Mouse (Mus musculus) Patski (cell line): ENCODE results near the gene AU040320. TPM values are rescaled to one million over a fixed set of nuclear protein-coding genes. Genes with fewer than 3 reads are reported as not detected.

Experiments used
- ATAC-seq: fragments of 100-300 bp; one replicate; pipeline ENCODE4 v1.8.0; 2021
- CTCF ChIA-PET: fragments of 350-600 bp; sonication (Branson Sonifier 250); formaldehyde crosslinking; loops from one replicate; lab custom pipeline; 2022; ENCODE audit warnings: inconsistent platforms; lab: Charles Lee
- POLR2A ChIA-PET: fragments of 350-600 bp; sonication (Branson Sonifier 250); formaldehyde crosslinking; loops from one replicate; lab custom pipeline; 2022; ENCODE audit warnings: antibody characterized with exemption, inconsistent platforms; lab: Charles Lee
- DNase-seq: peaks from one replicate; pipeline ENCODE4 v3.0.0-alpha.2; 2011; ENCODE audit warnings: low read depth, low spot score
- H3K27me3 ChIP-seq: fragments of 371-371 bp; one replicate; pipeline ENCODE4 v1.5.1; 2021
- CTCF ChIP-seq: fragments of 100-300 bp; IDR thresholded peaks from one replicate; pipeline ENCODE4 v1.5.1; 2021
- in situ Hi-C: fragments of 300-500 bp; cut with MboI; formaldehyde crosslinking; loops from 3 replicates; pipeline ENCODE4 v1.11.1; 2018; ENCODE audit warnings: low pct_unique_long_range_greater_than_20kb, mixed read lengths
- polyA plus RNA-seq: library from polyadenylated mRNA; unstranded; gene quantifications from one replicate; pipeline ENCODE4 v1.2.3, GENCODE M21; 2021

The AU040320 gene
- polyA plus RNA-seq, 1 experiment from 2014 or later = 45.6 TPM

DNA sequence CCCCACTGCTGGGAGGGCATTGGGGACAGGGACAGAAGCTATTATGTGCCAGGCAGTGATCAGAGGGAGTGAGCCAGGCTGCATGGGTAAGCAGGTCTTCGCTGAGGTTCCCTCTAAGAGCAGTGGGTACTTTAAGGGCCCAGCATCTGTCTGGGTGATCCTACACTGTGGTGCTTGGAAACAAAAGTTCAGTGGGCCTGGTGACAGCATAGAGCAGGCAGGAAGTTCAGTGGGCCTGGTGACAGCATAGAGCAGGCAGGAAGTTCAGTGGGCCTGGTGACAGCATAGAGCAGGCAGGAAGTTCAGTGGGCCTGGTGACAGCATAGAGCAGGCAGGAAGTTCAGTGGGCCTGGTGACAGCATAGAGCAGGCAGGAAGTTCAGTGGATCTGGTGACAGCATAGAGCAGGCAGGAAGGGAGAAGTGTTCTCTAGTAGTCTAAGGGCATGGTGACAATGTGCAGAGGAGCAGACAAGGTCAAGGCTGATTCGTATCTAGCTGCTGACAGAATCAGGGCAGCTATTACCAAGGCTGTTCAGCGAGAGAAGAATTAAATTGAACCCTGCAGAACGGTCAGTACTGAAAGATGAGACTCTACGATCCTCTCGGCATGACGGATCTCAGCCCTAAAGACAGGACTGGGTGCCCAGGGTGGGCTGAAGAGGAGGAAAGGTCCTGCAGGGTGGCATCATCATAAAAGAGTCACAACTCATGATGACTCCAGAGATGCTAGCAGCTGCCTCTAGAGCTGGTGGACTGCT, 96.9 kb downstream of the AU040320 start:
- ChIA-PET POLR2A (no interaction called here), CTCF (no interaction called here)
- in situ Hi-C loops = no loop called here
- DNase-seq (no peak), ATAC-seq (no peak)
- no peaks in the 10 kb centered on the region for H3K27me3 ChIP-seq
- no peak for TF ChIP-seq CTCF

- CTCF ChIA-PET = no interaction called here
- ATAC-seq (no peak), DNase-seq (no peak)
- H3K27me3 ChIP-seq = no peaks in the 10 kb centered on the region
- TF ChIP-seq CTCF = no peak
- POLR2A ChIA-PET = no interaction called here
- in situ Hi-C loops = no loop called here
Observed at GRCm38 (mm10) chr4:126850778-126851080, 97.4 kb downstream of the AU040320 start.

- TF ChIP-seq CTCF = no peak
- no peaks in the 10 kb centered on the region for H3K27me3 ChIP-seq
- CTCF ChIA-PET = no interaction called here
- ATAC-seq (no peak), DNase-seq (no peak)
- POLR2A ChIA-PET = no interaction called here
- in situ Hi-C loops = no loop called here
Observed at GRCm38 (mm10) chr4:126852971-126853370, 99.6 kb downstream of the AU040320 start.

GRCm38 (mm10) chr4:126860268-126860986, 107.1 kb downstream of the AU040320 start:
- no peaks in the 10 kb centered on the region for H3K27me3 ChIP-seq
- TF ChIP-seq CTCF = no peak
- DNase-seq (no peak), ATAC-seq (no peak)
- CTCF ChIA-PET = no interaction called here
- in situ Hi-C loops = no loop called here
- POLR2A ChIA-PET = no interaction called here

DNA sequence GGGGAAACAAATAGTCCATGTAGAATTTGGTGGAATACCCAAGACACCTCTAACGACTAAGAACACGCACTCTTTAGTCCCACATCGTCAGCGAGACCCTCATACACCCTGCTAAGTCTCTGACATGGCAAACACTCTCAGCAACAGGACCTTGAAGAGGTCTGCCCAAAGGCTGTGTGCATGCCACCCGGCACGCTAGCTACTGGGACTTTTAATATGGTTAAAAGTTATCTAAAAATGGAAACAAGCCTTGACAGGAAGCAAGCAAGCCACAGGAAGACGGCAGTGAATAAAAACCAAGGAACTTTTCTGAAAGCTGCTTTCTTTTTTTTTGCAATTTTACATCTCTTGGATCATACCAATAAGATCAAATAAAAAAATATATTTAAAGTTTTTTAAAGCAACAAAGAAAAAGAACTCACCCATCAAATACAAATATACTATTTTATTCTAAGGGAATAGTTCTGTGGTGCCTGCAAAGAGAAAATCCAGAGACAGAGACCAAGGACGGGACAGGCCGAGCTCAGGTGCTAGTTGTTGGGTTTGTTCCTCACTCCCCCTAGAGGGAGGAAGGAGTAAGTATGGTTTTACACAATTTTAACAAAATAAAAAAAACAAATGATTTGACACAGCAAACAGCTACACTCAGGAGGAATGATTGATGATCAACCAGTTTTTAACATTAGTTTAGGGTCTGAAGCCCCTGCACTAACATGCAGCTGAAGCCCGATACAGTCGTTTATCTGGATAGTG, 108.3 kb downstream of the AU040320 start:
- no peak for TF ChIP-seq CTCF
- no peak for ATAC-seq
- DNase-seq = no peak
- ChIA-PET CTCF (interaction anchor here (1.3 to 3.0 kb wide), 5 partner anchors 8 to 262 kb away, joined by 3 to 15 read pairs (median 5); no protein-coding TSS in a partner anchor), POLR2A (interaction anchor here (0.6 kb wide), 1 partner anchor 16 kb away, joined by 3 read pairs; no protein-coding TSS in a partner anchor)
- in situ Hi-C loops = no loop called here
- no peaks in the 10 kb centered on the region for H3K27me3 ChIP-seq

GRCm38 (mm10) chr4:126868699-126869098, 115.4 kb downstream of the AU040320 start:
- ChIA-PET POLR2A (no interaction called here), CTCF (no interaction called here)
- in situ Hi-C loops = no loop called here
- TF ChIP-seq CTCF = no peak
- DNase-seq = no peak
- H3K27me3 ChIP-seq = no peaks in the 10 kb centered on the region
- ATAC-seq = no peak

- DNase-seq (no peak), ATAC-seq (no peak)
- CTCF ChIA-PET = interaction anchor here (2.2 kb wide), 1 partner anchor 10 kb away, joined by 15 read pairs; no protein-coding TSS in a partner anchor
- POLR2A ChIA-PET = no interaction called here
- H3K27me3 ChIP-seq = no peaks in the 10 kb centered on the region
- no peak for TF ChIP-seq CTCF
- in situ Hi-C loops = no loop called here
Observed at GRCm38 (mm10) chr4:126872717-126873116, 119.4 kb downstream of the AU040320 start.

GRCm38 (mm10) chr4:126879560-126880275, 126.4 kb downstream of the AU040320 start:
- in situ Hi-C loops = no loop called here
- POLR2A ChIA-PET = no interaction called here
- DNase-seq (no peak), ATAC-seq (no peak)
- no peaks in the 10 kb centered on the region for H3K27me3 ChIP-seq
- TF ChIP-seq CTCF = no peak
- CTCF ChIA-PET = no interaction called here

GRCm38 (mm10) chr4:126883602-126884001, 130.3 kb downstream of the AU040320 start:
- TF ChIP-seq CTCF = no peak
- ChIA-PET CTCF (interaction anchor here (1.5 kb wide), 1 partner anchor 10 kb away, joined by 4 read pairs; no protein-coding TSS in a partner anchor), POLR2A (no interaction called here)
- H3K27me3 ChIP-seq = no peaks in the 10 kb centered on the region
- ATAC-seq (no peak), DNase-seq (no peak)
- in situ Hi-C loops = no loop called here

GRCm38 (mm10) chr4:126885953-126886352, 132.6 kb downstream of the AU040320 start:
- POLR2A ChIA-PET = no interaction called here
- DNase-seq (no peak), ATAC-seq (no peak)
- CTCF ChIA-PET = no interaction called here
- H3K27me3 ChIP-seq = no peaks in the 10 kb centered on the region
- in situ Hi-C loops = no loop called here
- peak; percentile 25 for TF ChIP-seq CTCF
